Mouse (Mus musculus) 3134 (cell line): ENCODE measurements around the gene Hoxb8.

Experiments
- DNase-seq: peaks from one replicate; pipeline ENCODE4 v3.0.0-alpha.2; 2011; ENCODE audit warnings: low spot score; ENCODE audit not compliant: insufficient read length; ENCODE audit errors: extremely low read depth

Hoxb8 gene

GRCm38 (mm10) chr11:96284774-96285734, 3.3 kb downstream of the Hoxb8 start:
- no peak for DNase-seq

GRCm38 (mm10) chr11:96285771-96286738, 4.3 kb downstream of the Hoxb8 start, which contains the start of gene Hoxb7:
TSS of gene Hoxb7 (plus strand) at chr11:96286623.
- DNase-seq: no peak

GRCm38 (mm10) chr11:96286739-96287385, 5.2 kb downstream of the Hoxb8 start:
- DNase-seq: no peak

- no peak for DNase-seq
Measured at GRCm38 (mm10) chr11:96287411-96287810, 5.7 kb downstream of the Hoxb8 start.

GRCm38 (mm10) chr11:96288455-96289221, 6.9 kb downstream of the Hoxb8 start:
- DNase-seq: no peak

- DNase-seq: no peak
Measured at GRCm38 (mm10) chr11:96289293-96289692, 7.6 kb downstream of the Hoxb8 start.

- no peak for DNase-seq
Measured at GRCm38 (mm10) chr11:96289837-96290236, 8.1 kb downstream of the Hoxb8 start.

- no peak for DNase-seq
Measured at GRCm38 (mm10) chr11:96290705-96291355, 9.1 kb downstream of the Hoxb8 start.

GRCm38 (mm10) chr11:96291681-96292564, 10.2 kb downstream of the Hoxb8 start, which contains the start of gene Hoxb6:
TSS of gene Hoxb6 (plus strand) at chr11:96292476.
- DNase-seq: peak; percentile 59

GRCm38 (mm10) chr11:96292565-96293301, 11.0 kb downstream of the Hoxb8 start:
- DNase-seq: peak; percentile 73

- DNase-seq: no peak
Measured at GRCm38 (mm10) chr11:96293302-96293921, 11.7 kb downstream of the Hoxb8 start.

- DNase-seq: peak; percentile 73
Measured at GRCm38 (mm10) chr11:96294245-96295091, 12.8 kb downstream of the Hoxb8 start.

- DNase-seq: no peak
Measured at GRCm38 (mm10) chr11:96295092-96295835, 13.6 kb downstream of the Hoxb8 start.

- no peak for DNase-seq
Measured at GRCm38 (mm10) chr11:96296997-96297396, 15.3 kb downstream of the Hoxb8 start.

- no peak for DNase-seq
Measured at GRCm38 (mm10) chr11:96297428-96297827, 15.7 kb downstream of the Hoxb8 start.
